9 mouse cellular contexts compared by ENCODE assay signal in genomic region chr13:31626183-31626801, GRCm38 (mm10). TPM values are rescaled to one million over a fixed set of nuclear protein-coding genes. Genes with fewer than 3 reads are reported as not detected.
DNase-seq lines count a peak whose midpoint lies in the region; ATAC-seq and TF ChIP-seq lines count a peak whose summit lies in the region.
"Had no signal": no experiment of that assay in that cellular context is flagged by ENCODE, and none has a peak within 500 bp of the region (broad histone marks: within the 10 kb centered on the region; RNA-seq: fewer than 3 reads in every experiment).

No protein-coding gene starts in this region.

- peak overlapping the region; percentile 40; the same call in 1 of the 2 replicates for H3K4me3 ChIP-seq in heart, adult 2 months
- peak overlapping the region; percentile 45 for H3K4me3 ChIP-seq in forebrain, embryonic 15.5 days
- H3K4me3 ChIP-seq in limb, embryonic 12.5 days (replicated peaks): peak overlapping the region; percentile 50
- H3K4me3 ChIP-seq in neural tube, embryonic 12.5 days: peak overlapping the region; percentile 41

- H3K27ac ChIP-seq in heart, adult 2 months: no peak overlapping the region
- peak overlapping the region; percentile 32; the same call in 1 of the 2 replicates for H3K27ac ChIP-seq in forebrain, embryonic 15.5 days (replicated peaks)
- H3K27ac ChIP-seq in limb, embryonic 12.5 days: no peak overlapping the region
- no peak overlapping the region for H3K27ac ChIP-seq in neural tube, embryonic 12.5 days

- POLR2A ChIA-PET in Patski (lab: Charles Lee): interaction anchor here (0.6 kb wide), 1 partner anchor 71 kb away, joined by 8 read pairs; no protein-coding TSS in a partner anchor

- TF ChIP-seq EP300 in heart, adult 2 months (IDR thresholded peaks at IDR 0.05; ENCODE audit: insufficient read depth, low read depth, low read length): no peak

- no peaks in the 10 kb centered on the region for H3K4me1 ChIP-seq in heart, adult 2 months (ENCODE audit: control insufficient read depth, insufficient read depth, low read length)
- peaks cover 41% of the 10 kb centered on the region for H3K4me1 ChIP-seq in forebrain, embryonic 15.5 days
- H3K4me1 ChIP-seq in limb, embryonic 12.5 days (replicated peaks): peaks cover 54% of the 10 kb centered on the region
- H3K4me1 ChIP-seq in neural tube, embryonic 12.5 days: peaks cover 33% of the 10 kb centered on the region

- peak; percentile 18 for ATAC-seq in Patski
- ATAC-seq in forebrain, embryonic 15.5 days (replicated peaks): peak; percentile 51
- no peak for ATAC-seq in limb, embryonic 12.5 days (ENCODE audit: insufficient number of reproducible peaks, insufficient read depth, low FRiP score, low TSS enrichment, low read depth)
- peak; percentile 29; the same call in 1 of the 2 replicates for ATAC-seq in neural tube, embryonic 12.5 days (ENCODE audit: low FRiP score, low read depth)

- no peak for TF ChIP-seq CTCF in heart, adult 2 months (IDR thresholded peaks at IDR 0.05)
- no peak for TF ChIP-seq CTCF in Patski (IDR thresholded peaks at IDR 0.05)

- H3K79me2 ChIP-seq in heart, adult 2 months (replicated peaks; ENCODE audit: control insufficient read depth, insufficient read depth, low read length): no peaks in the 10 kb centered on the region

- H3K9ac ChIP-seq in heart, adult 2 months (ENCODE audit: low read depth, low read length): 0 out of 2 replicates have a peak overlapping the region, but pooled peaks have one; percentile 15
- peak overlapping the region; percentile 35 for H3K9ac ChIP-seq in forebrain, embryonic 15.5 days (replicated peaks)
- H3K9ac ChIP-seq in limb, embryonic 12.5 days (replicated peaks): peak overlapping the region; percentile 60
- H3K9ac ChIP-seq in neural tube, embryonic 12.5 days: peak overlapping the region; percentile 27

- no peaks in the 10 kb centered on the region for H3K9me3 ChIP-seq in forebrain, embryonic 15.5 days
- H3K9me3 ChIP-seq in limb, embryonic 12.5 days: no peaks in the 10 kb centered on the region
- H3K9me3 ChIP-seq in neural tube, embryonic 12.5 days: no peaks in the 10 kb centered on the region

- H3K4me2 ChIP-seq in forebrain, embryonic 15.5 days (replicated peaks): peak overlapping the region; percentile 89
- H3K4me2 ChIP-seq in limb, embryonic 12.5 days: peak overlapping the region; percentile 89
- peak overlapping the region; percentile 67 for H3K4me2 ChIP-seq in neural tube, embryonic 12.5 days (replicated peaks)

- intact Hi-C loops in heart, adult 2 months (cut with DNase I): no loop called here
- intact Hi-C loops in left cerebral cortex, postnatal 4 days (cut with DNase I): loop anchor here (10.0 kb wide), 1 partner anchor 721 kb away; no protein-coding TSS in a partner anchor

- peak in 1 of 2 experiments; percentile 24 for DNase-seq in heart, adult 2 months
- DNase-seq in heart, adult 8-10 months (ENCODE audit: low spot score): no peak
- no peak for DNase-seq in Patski (ENCODE audit: low read depth, low spot score)
- DNase-seq in left cerebral cortex, adult 9 months (ENCODE audit: low spot score in 2 of 2): no peak
- no peak for DNase-seq in left cerebral cortex, postnatal 4 days

- peaks cover 27% of the 10 kb centered on the region for H3K27me3 ChIP-seq in heart, adult 2 months (ENCODE audit: control insufficient read depth, insufficient read depth, low read length)
- H3K27me3 ChIP-seq in Patski: peaks cover 2% of the 10 kb centered on the region
- H3K27me3 ChIP-seq in forebrain, embryonic 15.5 days: peaks cover 93% of the 10 kb centered on the region
- peaks cover 97% of the 10 kb centered on the region for H3K27me3 ChIP-seq in limb, embryonic 12.5 days
- peaks cover 97% of the 10 kb centered on the region for H3K27me3 ChIP-seq in neural tube, embryonic 12.5 days (replicated peaks)

- no peak for TF ChIP-seq POLR2A in heart, adult 2 months (IDR thresholded peaks at IDR 0.05; ENCODE audit: insufficient read depth, low read depth, low read length)

- 1% methylated on average over 60 of the region's 60 CpGs for WGBS in heart, adult 2 months
- under 1% methylated on average over 59 of the region's 60 CpGs for WGBS in forebrain, embryonic 15.5 days
- under 1% methylated on average over 60 of the region's 60 CpGs for WGBS in limb, embryonic 12.5 days
- under 1% methylated on average over 60 of the region's 60 CpGs for WGBS in neural tube, embryonic 12.5 days

- H3K36me3 ChIP-seq in heart, adult 2 months (ENCODE audit: control insufficient read depth, insufficient read depth, low read length): no peaks in the 10 kb centered on the region
- no peaks in the 10 kb centered on the region for H3K36me3 ChIP-seq in forebrain, embryonic 15.5 days
- H3K36me3 ChIP-seq in limb, embryonic 12.5 days: no peaks in the 10 kb centered on the region
- no peaks in the 10 kb centered on the region for H3K36me3 ChIP-seq in neural tube, embryonic 12.5 days

- CTCF ChIA-PET in Patski (lab: Charles Lee): interaction anchor here (1.3 kb wide), 1 partner anchor 419 kb away, joined by 3 read pairs; no protein-coding TSS in a partner anchor

- in situ Hi-C loops in Patski (cut with MboI; ENCODE audit: low pct_unique_long_range_greater_than_20kb): no loop called here

RNA-seq across cellular contexts. Expression of gene Foxf2, which starts 0.7 kb away (rescaled TPM):
- total RNA-seq in heart, adult 2 months (2021): under 1 TPM in 1 of 2 experiments, not detected in 1; 0.10 TPM
- polyA plus RNA-seq in heart, adult 2 months (2012; rRNA removed): 0.09 and 0.27 TPM in 2 replicates
- under 1 TPM in 2 of 4 experiments, not detected in 2; 0.16 to 0.19 TPM for total RNA-seq in heart, adult 8-10 months (2022)
- 3.8 TPM for polyA plus RNA-seq in Patski (2021)
- 4.3 and 4.8 TPM in 2 replicates for polyA plus RNA-seq in forebrain, embryonic 15.5 days (2015; fragmentation: Nextera tagmentation; extraction: Ambion mirVana)
- 0.64 and 0.97 TPM in 2 replicates for polyA plus RNA-seq in limb, embryonic 12.5 days (2016; fragmentation: Nextera tagmentation; extraction: Ambion mirVana)
- 7.1 and 7.4 TPM in 2 replicates for polyA plus RNA-seq in neural tube, embryonic 12.5 days (2016; fragmentation: Nextera tagmentation; extraction: Ambion mirVana)
- total RNA-seq in left cerebral cortex, postnatal 4 days (2021): 10 to 100 TPM; 10.2 to 10.7 TPM
- total RNA-seq: liver, adult 2 months had no signal
- polyA plus RNA-seq: liver, adult 2 months had no signal
